Mouse (Mus musculus): ENCODE results near the gene Kansl1l. TPM values are rescaled to one million over a fixed set of nuclear protein-coding genes. Genes with fewer than 3 reads are reported as not detected.
"Not testable (repeated sequence)": the region's sequence is repeated elsewhere in the genome, so short reads cannot be mapped to it uniquely, and the experiment has no call there.

The Kansl1l gene
- polyA plus RNA-seq, 1 experiment from 2014 or later: 17.9 TPM

DNA sequence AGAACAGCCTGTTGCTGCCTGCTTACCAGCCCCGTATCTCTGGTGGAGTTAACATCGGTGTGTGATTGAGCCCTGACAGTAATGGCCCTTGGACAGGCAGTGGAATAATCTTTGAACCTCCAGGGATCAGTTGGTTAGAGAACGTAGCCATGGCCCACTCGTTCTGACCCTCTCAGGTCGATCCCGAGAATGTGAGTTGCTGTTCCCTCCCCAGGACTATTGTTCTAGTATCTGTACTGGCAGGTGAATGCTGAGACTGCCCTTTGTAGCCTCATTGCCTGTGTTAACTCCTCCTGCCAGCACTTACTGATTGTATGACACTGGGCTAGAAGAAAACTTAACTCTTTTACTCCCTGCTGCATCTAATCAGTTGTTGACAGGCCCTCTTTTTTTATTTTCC is 112.8 kb downstream of the Kansl1l start:
- no peaks in the 10 kb centered on the region for H3K9me3 ChIP-seq (replicated peaks; ENCODE audit: low read length)
- no peaks in the 10 kb centered on the region for H3K4me1 ChIP-seq (replicated peaks; ENCODE audit: insufficient read depth, low read length)
- no peak for TF ChIP-seq CTCF (IDR thresholded peaks at IDR 0.05; ENCODE audit: low read depth)
- H3K27ac ChIP-seq: no peak overlapping the region
- DNase-seq (ENCODE audit: low spot score) (no peak), ATAC-seq (replicated peaks; ENCODE audit: low FRiP score, low read depth) (no peak)
- H3K4me2 ChIP-seq (ENCODE audit: low read length): no peak overlapping the region
- 40% methylated on average over 6 of the region's 6 CpGs for WGBS
- no peak overlapping the region for H3K4me3 ChIP-seq (replicated peaks; ENCODE audit: low read depth, low read length)
- no peaks in the 10 kb centered on the region for H3K27me3 ChIP-seq (ENCODE audit: insufficient read depth, low read length)
- H3K9ac ChIP-seq (ENCODE audit: low read depth, low read length): no peak overlapping the region
- peaks cover 3% of the 10 kb centered on the region; the same call in 1 of the 2 replicates for H3K36me3 ChIP-seq (ENCODE audit: insufficient read depth, low read length)

- no peak overlapping the region for H3K27ac ChIP-seq
- H3K9ac ChIP-seq (ENCODE audit: low read depth, low read length): no peak overlapping the region
- no peak overlapping the region for H3K4me3 ChIP-seq (replicated peaks; ENCODE audit: low read depth, low read length)
- no peak overlapping the region for H3K4me2 ChIP-seq (ENCODE audit: low read length)
- H3K4me1 ChIP-seq (replicated peaks; ENCODE audit: insufficient read depth, low read length): no peaks in the 10 kb centered on the region
- no peaks in the 10 kb centered on the region for H3K36me3 ChIP-seq (ENCODE audit: insufficient read depth, low read length)
- no peaks in the 10 kb centered on the region for H3K9me3 ChIP-seq (replicated peaks; ENCODE audit: low read length)
- WGBS: 86% methylated on average over 4 of the region's 4 CpGs
- TF ChIP-seq CTCF (IDR thresholded peaks at IDR 0.05; ENCODE audit: low read depth): no peak
- H3K27me3 ChIP-seq (ENCODE audit: insufficient read depth, low read length): no peaks in the 10 kb centered on the region
- DNase-seq (ENCODE audit: low spot score) (no peak), ATAC-seq (replicated peaks; ENCODE audit: low FRiP score, low read depth) (no peak)
These were observed 114.6 kb downstream of the Kansl1l start for GRCm38 (mm10) chr1:66702623-66703345.

GRCm38 (mm10) chr1:66701576-66701940 is 115.8 kb downstream of the Kansl1l start:
- H3K4me1 ChIP-seq (replicated peaks; ENCODE audit: insufficient read depth, low read length): no peaks in the 10 kb centered on the region
- H3K4me3 ChIP-seq (replicated peaks; ENCODE audit: low read depth, low read length): peak overlapping the region; percentile 87
- H3K4me2 ChIP-seq (ENCODE audit: low read length): peak overlapping the region; percentile 76
- ATAC-seq (replicated peaks; ENCODE audit: low FRiP score, low read depth): no peak
- DNase-seq (ENCODE audit: low spot score): no peak
- H3K9ac ChIP-seq (ENCODE audit: low read depth, low read length): peak overlapping the region; percentile 84
- H3K36me3 ChIP-seq (ENCODE audit: insufficient read depth, low read length): no peaks in the 10 kb centered on the region
- no peaks in the 10 kb centered on the region for H3K9me3 ChIP-seq (replicated peaks; ENCODE audit: low read length)
- no peak overlapping the region for H3K27ac ChIP-seq
- no peak for TF ChIP-seq CTCF (IDR thresholded peaks at IDR 0.05; ENCODE audit: low read depth)
- WGBS: 20% methylated on average over 2 of the region's 2 CpGs
- H3K27me3 ChIP-seq (ENCODE audit: insufficient read depth, low read length): no peaks in the 10 kb centered on the region

DNA sequence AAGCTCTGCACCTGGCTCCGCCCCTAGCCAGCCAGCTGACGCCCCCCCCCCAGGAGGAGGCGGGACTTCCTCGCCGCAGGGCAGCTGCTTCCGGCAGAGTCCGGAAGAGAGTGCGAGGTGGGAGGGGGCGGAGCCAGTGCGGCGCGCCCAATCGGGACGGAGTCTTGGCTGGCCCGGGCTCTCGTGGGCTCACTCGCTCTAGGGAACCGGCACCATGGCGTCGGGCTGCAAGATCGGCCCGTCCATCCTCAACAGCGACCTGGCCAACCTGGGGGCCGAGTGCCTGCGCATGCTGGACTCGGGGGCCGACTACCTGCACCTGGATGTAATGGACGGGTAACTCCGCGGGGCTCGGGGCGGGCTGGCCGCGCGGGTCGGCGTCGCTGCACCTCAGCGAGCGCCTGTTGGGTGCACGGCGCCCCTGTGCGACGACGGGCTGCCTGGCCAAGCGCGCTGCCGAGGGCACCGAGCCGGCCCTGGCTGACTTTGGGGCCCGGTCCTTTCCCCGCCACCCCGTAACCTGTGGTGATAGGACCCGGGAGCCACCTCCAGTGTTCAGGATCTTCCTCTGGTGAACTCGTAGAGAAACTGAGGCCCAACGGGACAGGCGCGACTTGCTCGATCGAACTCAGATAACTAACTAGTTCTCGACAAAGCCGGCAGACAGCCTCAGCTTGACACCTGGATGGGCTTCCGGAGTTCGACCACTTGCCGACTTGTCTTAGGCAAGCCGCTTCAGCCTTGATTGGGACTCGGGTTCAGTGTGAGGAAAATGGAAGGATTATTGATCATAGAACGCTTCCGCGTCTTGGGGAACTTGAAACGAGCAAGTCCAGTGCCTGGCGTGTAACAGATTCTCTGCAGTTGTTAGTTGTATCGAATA is 116.4 kb downstream of the Kansl1l start, which contains the start of gene Rpe:
TSS of gene Rpe (plus strand) at position 139 of the 883 bp plus-strand sequence.
- H3K9me3 ChIP-seq (replicated peaks; ENCODE audit: low read length): no peaks in the 10 kb centered on the region
- peak; percentile 100 for ATAC-seq (replicated peaks; ENCODE audit: low FRiP score, low read depth)

DNA sequence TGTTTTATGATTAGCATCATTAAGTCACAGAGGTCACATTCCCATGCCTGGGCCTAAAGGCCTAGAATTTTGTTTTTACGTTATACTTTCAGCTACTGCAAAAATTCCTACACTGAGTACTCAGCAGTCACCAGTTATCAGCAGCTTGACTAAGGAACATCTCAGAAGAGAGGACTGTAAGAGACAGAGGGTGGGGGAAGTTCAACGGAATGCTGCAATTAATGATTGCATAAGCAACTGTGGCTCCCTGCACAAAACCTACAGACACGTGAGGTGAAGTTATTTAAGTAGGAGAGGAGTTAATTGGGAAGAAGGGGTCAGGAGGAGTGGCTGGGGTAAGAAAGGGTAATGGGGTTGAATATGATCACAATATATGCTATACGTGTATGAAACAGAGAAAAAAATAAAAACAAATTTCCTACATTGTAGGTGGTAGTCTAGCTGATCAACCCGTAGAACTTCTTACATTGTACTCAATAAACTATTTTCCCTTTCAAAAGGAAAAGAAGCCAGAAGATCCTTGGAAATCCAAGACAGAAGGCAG is 117.1 kb downstream of the Kansl1l start:
- peak overlapping the region; percentile 87 for H3K4me3 ChIP-seq (replicated peaks; ENCODE audit: low read depth, low read length)
- no peaks in the 10 kb centered on the region for H3K4me1 ChIP-seq (replicated peaks; ENCODE audit: insufficient read depth, low read length)
- no peak for TF ChIP-seq CTCF (IDR thresholded peaks at IDR 0.05; ENCODE audit: low read depth)
- peak overlapping the region; percentile 76 for H3K4me2 ChIP-seq (ENCODE audit: low read length)
- 43% methylated on average over 5 of the region's 5 CpGs for WGBS
- ATAC-seq (replicated peaks; ENCODE audit: low FRiP score, low read depth) (peak; percentile 4; the same call in 1 of the 2 replicates), DNase-seq (ENCODE audit: low spot score) (no peak)
- no peaks in the 10 kb centered on the region for H3K9me3 ChIP-seq (replicated peaks; ENCODE audit: low read length)
- no peak overlapping the region for H3K9ac ChIP-seq (ENCODE audit: low read depth, low read length)
- no peaks in the 10 kb centered on the region for H3K36me3 ChIP-seq (ENCODE audit: insufficient read depth, low read length)
- H3K27ac ChIP-seq: no peak overlapping the region
- no peaks in the 10 kb centered on the region for H3K27me3 ChIP-seq (ENCODE audit: insufficient read depth, low read length)

More for the DNA sequence above, 116.4 kb downstream of the Kansl1l start, which contains the start of gene Rpe:
- peak within 1 kb of the TSS; percentile 87 for H3K4me3 ChIP-seq (replicated peaks; ENCODE audit: low read depth, low read length)
- no peaks in the 10 kb centered on the region for H3K4me1 ChIP-seq (replicated peaks; ENCODE audit: insufficient read depth, low read length)
- DNase-seq (ENCODE audit: low spot score): peak; percentile 96
- H3K27me3 ChIP-seq (ENCODE audit: insufficient read depth, low read length): no peaks in the 10 kb centered on the region
- WGBS: under 1% methylated on average over 70 of the region's 73 CpGs
- H3K36me3 ChIP-seq (ENCODE audit: insufficient read depth, low read length): no peaks in the 10 kb centered on the region
- H3K27ac ChIP-seq: peak within 1 kb of the TSS; percentile 88
- peak within 1 kb of the TSS; percentile 84 for H3K9ac ChIP-seq (ENCODE audit: low read depth, low read length)
- peak; percentile 2; the same call in 1 of the 2 replicates for TF ChIP-seq CTCF (IDR thresholded peaks at IDR 0.05; ENCODE audit: low read depth)
- H3K4me2 ChIP-seq (ENCODE audit: low read length): peak within 1 kb of the TSS; percentile 76

DNA sequence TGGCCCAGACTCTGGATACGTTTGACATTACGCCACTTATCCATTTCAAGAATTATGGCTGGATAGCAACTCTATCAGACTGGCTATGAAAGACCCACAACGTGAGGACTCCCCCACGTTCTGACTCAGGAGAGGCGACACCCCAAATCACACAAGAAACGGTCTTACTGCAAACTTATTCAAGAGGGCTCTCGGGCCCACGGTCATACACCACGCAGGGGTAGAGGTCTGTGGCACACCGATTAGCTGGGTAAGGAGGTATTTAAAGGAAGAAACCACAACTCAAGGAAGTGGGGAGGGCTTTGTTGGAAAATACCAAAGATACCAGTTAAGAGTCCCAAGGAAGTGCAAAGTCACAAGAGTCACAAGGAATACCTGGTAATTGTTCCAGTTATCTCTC is 117.7 kb downstream of the Kansl1l start:
- 82% methylated on average over 10 of the region's 10 CpGs for WGBS
- H3K9me3 ChIP-seq (replicated peaks; ENCODE audit: low read length); ATAC-seq (replicated peaks; ENCODE audit: low FRiP score, low read depth); H3K4me1 ChIP-seq (replicated peaks; ENCODE audit: insufficient read depth, low read length); H3K4me3 ChIP-seq (replicated peaks; ENCODE audit: low read depth, low read length); H3K27ac ChIP-seq; H3K36me3 ChIP-seq (ENCODE audit: insufficient read depth, low read length); H3K27me3 ChIP-seq (ENCODE audit: insufficient read depth, low read length); DNase-seq (ENCODE audit: low spot score); H3K4me2 ChIP-seq (ENCODE audit: low read length); H3K9ac ChIP-seq (ENCODE audit: low read depth, low read length): not testable (repeated sequence)

All from kidney, postnatal 0 days (tissue).